Mouse (Mus musculus) CD4-positive, CD25-positive, alpha-beta regulatory T cell, adult 4 months (primary cell): ENCODE data around the gene Agxt. TPM values are rescaled to one million over a fixed set of nuclear protein-coding genes. Genes with fewer than 3 reads are reported as not detected.

Experiments
- ATAC-seq: one replicate; pipeline ENCODE4 v1.8.0; 2017
- polyA plus RNA-seq, 2 experiments: library from polyadenylated mRNA; unstranded; fragments of 100-300 nt; shearing (Covaris generic); gene quantifications; one replicate each; pipeline ENCODE4 v1.2.1; 2017

The Agxt gene
- polyA plus RNA-seq: not detected

DNA sequence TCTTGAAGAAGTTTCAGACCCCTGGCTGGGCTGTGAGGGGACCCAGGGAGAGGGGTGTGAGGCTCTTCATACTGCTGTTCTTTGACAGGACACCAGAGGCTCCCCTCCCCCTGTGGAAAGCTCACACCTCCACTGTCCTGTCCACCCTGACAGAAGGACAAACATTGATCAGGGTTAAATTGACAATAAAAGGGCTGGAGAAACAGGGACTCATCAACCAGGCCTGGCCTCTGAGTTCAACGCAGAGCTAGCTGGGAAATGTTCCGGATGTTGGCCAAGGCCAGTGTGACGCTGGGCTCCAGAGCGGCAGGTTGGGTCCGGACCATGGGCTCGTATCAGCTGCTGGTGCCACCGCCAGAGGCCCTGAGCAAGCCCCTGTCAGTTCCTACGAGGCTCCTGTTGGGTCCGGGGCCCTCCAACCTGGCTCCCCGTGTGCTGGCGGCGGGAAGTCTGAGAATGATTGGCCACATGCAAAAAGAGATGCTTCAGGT, at the start of gene Agxt:
TSS of gene Agxt (plus strand) at position 205 of the 491 bp plus-strand sequence.
- no peak for ATAC-seq

DNA sequence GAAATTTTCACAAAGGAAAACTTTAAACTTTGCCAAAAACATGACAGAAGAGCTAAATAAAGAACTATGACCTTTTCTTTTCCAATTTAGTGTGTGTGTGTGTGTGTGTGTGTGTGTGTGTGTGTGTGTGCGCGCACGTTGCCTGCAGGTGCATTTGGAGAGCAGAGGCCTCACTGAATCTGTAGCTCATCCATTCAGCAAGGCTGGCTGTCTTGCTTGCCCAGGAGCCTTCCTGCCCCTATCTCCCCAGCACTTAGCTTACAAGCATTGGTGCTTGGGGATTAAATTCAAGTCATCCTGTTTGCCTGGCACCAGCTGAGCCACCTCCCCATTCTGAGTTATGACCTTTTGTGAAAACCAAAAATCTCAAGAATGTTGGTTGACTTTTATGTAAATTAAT, 42.5 kb upstream of the Agxt start:
- ATAC-seq: no peak

DNA sequence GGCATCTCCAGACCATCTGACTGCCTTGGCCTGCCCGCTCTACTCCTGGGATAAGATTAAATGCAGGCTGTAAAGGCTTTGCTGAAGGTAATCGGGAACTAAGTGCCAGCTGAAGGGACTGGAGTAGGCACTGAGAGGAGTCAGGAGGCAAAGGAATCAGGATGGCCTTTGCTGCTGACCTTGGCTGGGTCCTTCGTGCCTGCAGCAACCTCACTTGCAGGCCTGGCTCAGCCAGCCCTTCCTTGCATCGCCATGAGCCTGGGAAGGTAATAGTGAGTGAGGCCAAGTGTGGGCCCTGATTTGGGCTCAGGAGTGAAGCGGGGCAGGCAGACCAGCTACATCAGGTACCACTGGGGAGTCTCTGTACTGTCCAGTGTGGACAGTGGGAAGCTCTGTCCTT, 36.1 kb upstream of the Agxt start:
- ATAC-seq: no peak

- no peak for ATAC-seq
Observed at GRCm38 (mm10) chr1:93100243-93100575, 34.8 kb upstream of the Agxt start.

GRCm38 (mm10) chr1:93100576-93101491, 34.2 kb upstream of the Agxt start:
- ATAC-seq: no peak

DNA sequence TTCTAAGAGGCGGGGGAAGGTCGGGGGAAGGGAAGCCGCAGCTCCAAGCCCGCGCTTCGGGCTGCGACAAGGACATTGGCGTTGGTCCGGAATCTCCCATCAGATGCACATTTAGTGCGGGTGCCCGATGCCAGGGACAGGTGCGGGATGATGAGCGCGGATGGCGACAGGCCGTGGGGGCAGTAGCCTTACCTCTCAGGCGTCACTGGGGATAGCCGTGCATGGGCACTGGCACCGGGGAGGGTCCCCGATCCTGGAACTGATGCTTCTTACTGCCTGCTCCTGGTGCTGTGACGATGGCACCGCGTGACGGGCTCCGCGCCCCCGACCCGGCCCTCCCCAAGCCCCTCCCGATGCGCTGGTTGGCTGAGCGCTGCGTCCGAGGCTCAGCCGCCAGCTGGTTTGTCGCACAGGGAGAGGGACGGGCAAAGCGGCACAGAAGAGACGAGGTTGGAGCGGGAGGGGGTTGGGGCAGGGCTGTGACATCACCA, 33.4 kb upstream of the Agxt start, which contains the start of gene Kif1a:
TSS of gene Kif1a (minus strand) at position 381 of the 491 bp plus-strand sequence.
- ATAC-seq: no peak

DNA sequence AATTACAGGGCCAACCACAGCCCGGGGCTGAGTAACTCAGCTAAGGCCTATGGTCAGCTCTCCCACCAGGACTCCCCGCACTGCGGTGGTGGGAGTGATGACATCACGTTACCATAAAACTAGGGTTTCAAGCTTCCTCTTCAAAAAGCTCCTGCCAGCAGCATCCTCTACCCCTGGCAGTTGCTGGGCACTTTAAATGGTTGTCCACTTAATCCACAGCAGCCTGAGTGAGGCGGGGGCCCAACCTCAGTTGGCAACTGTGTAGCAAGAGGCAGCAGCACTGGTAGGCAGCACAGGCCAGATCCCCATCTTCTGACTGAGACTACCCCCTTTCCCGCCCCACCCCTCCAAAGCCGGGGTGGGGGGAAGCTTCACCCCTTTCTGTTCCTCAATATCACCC, 32.3 kb upstream of the Agxt start:
- no peak for ATAC-seq

GRCm38 (mm10) chr1:93114713-93115463, 20.2 kb upstream of the Agxt start:
- peak; percentile 99 for ATAC-seq

DNA sequence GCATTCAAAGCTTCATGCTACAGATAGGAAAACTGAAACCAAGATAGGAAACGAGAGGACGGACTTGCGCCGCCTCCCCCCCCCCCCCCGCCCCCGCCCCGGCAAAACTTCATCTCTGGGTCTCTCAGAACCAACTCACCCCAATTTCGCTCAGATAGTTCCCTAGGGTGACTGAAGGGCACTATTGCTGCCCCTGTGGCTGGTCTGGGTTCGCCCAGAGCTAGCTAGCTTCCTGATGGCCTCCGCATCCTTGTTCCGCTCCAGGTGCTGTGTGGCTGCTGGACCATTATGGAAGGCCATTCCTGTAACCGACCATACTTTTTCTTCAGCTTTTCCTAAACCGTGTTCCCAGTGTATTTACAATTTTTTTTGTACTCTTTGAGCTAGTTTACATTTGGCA, 19.6 kb upstream of the Agxt start:
- no peak for ATAC-seq

- no peak for ATAC-seq
Observed at GRCm38 (mm10) chr1:93118816-93119215, 16.2 kb upstream of the Agxt start.

DNA sequence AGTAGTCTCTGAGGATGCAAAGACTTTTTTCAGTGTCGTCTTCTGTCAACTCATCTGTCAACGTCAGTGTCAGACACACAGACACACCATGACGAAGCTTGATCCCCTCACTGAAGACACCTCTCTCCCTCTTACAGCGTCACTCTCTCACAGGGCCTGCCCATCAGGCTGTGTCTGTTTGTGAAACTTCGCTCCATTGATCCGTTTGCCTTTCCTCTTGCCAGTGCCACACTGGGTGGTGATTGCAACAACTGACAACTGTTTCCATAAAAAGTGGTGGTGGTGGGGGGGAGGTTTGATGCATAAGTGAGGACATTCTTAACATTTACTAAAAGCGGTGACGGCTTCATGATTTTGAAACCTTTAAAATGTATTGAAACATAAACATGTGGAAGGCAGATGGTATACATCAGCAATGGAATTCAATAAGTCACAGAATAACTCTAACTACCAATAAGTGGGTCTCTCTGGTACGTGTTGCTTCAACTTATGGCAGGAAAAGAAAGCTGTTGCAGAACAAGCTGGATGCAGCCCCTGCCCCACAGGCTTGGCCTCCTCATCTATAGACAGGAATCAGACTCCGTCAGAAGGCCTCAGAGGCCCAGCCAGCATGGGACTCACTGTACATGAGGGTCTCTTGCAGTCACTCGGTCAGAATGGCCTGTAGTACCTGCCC, 11.7 kb upstream of the Agxt start:
- no peak for ATAC-seq

GRCm38 (mm10) chr1:93124066-93124465, 11.0 kb upstream of the Agxt start:
- ATAC-seq: no peak

DNA sequence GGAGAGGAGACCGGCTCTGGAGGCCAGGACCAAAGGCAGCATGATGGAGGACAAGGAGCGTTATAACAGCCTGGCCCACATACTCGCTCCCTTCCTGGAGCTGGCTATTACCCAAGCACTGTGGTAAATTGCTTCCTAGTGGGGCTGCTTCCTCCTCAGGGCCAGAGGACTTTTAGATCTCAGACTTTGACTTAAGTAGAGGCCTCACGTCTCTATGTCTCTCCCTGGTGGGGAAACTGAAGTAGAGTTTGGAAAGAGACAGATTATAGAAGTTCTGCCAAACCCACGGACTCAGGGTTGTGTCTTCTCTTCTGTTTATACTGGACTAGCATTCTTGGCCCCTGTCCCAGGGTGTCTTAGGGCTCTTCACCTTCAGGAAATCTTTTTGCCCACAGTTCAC, 9.8 kb upstream of the Agxt start:
- no peak for ATAC-seq

DNA sequence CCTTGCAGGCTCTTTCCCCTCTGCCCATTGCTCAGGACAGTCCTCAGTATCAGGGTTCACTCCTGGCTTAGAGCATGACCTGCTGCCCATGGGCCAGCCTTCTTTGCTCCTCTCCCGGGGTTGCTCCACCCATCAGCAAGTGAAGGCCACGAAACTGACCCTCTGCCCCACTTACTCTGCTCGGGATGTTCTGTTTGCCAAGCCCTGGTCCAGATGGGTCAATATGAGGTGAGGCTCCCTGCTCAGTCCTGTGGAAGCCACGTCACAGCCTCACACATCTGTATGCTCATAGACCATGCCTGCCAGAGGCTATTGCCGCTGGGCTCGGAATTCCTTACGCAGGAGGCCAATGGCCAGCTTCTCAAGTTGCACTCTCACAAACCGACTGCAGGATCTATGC, 6.8 kb upstream of the Agxt start:
- ATAC-seq: no peak

DNA sequence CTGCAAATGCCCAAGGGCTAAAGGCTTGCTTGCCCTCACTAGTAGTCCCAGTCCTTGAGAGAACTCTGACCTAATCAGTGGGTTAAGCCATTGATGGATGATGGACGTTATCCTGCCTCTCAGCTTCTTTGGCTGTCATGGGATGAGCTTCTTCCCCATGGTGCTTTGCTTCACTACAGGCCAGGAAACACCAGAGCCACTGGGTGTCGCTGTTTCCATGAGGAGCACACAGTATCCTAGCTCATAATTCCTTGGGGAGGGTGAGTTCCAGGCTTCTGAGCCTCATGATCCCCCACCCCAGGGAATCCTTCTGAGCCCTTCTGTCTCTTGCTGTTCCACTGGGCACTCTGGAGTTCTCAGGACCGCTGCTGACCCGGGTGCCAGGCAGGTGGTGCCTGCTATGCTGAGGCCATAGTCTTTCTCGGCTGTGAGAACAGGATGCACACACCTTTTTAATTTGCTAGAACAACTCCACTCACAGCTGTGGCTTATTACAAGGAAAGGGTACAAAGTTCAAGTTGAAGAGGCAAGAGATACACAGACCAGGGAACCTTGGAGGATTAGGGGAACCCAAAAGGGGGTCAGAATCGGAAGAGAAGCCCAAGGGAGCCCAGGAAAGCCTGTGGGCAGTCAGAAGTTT, 6.2 kb upstream of the Agxt start:
- no peak for ATAC-seq

DNA sequence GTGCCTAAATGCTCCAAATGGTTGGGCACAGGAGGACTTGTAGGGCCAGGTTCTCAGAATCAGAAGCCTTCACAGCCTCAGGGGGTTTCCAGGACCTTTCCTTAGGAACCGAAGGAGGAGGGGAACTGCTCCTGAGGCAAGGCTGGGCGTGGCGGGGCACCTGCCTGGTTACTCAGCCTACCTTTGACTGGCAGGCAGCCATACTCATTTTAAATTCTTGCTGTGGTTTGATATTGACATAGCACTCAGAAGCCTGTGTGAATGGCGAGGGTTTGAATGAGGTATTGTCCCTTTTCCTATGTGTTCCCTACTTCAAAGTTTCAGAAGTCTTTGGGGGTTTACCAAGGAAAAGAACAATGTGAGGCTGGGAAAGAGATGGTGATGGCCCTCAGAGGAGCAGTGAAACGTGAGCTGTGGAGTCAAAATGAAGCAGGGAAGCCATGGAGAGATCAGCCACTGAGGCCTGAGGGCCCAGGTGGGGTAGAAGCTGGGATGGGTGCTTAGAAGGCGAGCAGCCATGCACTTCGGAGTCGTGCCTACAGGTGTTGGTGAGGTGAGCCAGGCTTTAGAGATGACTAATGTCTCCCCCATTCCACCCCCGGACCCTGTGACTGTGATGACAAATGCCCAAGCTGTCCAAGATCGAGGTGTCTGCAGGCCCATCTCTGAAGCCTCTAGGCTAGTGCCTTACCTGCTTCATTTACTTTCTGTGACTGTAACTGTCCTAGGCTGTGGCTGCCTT, 4.6 kb upstream of the Agxt start:
- ATAC-seq: no peak

GRCm38 (mm10) chr1:93132676-93133075, 2.4 kb upstream of the Agxt start:
- ATAC-seq: no peak

GRCm38 (mm10) chr1:93138534-93138933, 3.5 kb downstream of the Agxt start:
- no peak for ATAC-seq

- ATAC-seq: no peak
Observed at GRCm38 (mm10) chr1:93139713-93140112, 4.7 kb downstream of the Agxt start.

- ATAC-seq: no peak
Observed at GRCm38 (mm10) chr1:93142871-93143270, 7.8 kb downstream of the Agxt start.

- ATAC-seq: no peak
Observed at GRCm38 (mm10) chr1:93144176-93144575, 9.1 kb downstream of the Agxt start.
